Mouse (Mus musculus) lung, postnatal 0 days (tissue): Measurements from ENCODE around the gene Olfr224.

Experiments used
- CTCF ChIP-seq: IDR thresholded peaks from 2 replicates; pipeline ENCODE4 v1.5.1; 2016; ENCODE audit warnings: antibody characterized with exemption, mild to moderate bottlenecking
- EP300 ChIP-seq: IDR thresholded peaks from 2 replicates; pipeline ENCODE4 v1.6.1; 2016; ENCODE audit warnings: antibody characterized with exemption, mild to moderate bottlenecking, control low read depth

GRCm38 (mm10) chr11:58606177-58606919 lies 36.0 kb upstream of the Olfr224 start:
- TF ChIP-seq CTCF (no peak), EP300 (no peak)
